Mouse (Mus musculus) liver, embryonic 14.5 days (tissue): ENCODE data around the gene Gm15557. TPM values are rescaled to one million over a fixed set of nuclear protein-coding genes. Genes with fewer than 3 reads are reported as not detected.

Experiments
- ATAC-seq: fragments of 200-750 bp; cut with Nextera tagmentation; 2 replicates; pipeline ENCODE4 v1.8.0; 2017; ENCODE audit warnings: moderate number of reproducible peaks, mild to moderate bottlenecking, moderate library complexity; ENCODE audit not compliant: insufficient read depth
- DNase-seq, 3 experiments: peaks; one replicate each; pipeline ENCODE4 v3.0.0-alpha.2; 2012 to 2013; ENCODE audit warnings: low read depth in 3 of 3, low spot score in 3 of 3
- H3K27ac ChIP-seq: fragments of 300-500 bp; sonication (generic); 2 replicates; pipeline ENCODE4 v1.5.1; 2014; ENCODE audit warnings: moderate library complexity, mild to moderate bottlenecking, control low read depth, inconsistent platforms
- H3K27me3 ChIP-seq: fragments of 300-500 bp; sonication (generic); 2 replicates; pipeline ENCODE4 v1.6.1; 2014; ENCODE audit warnings: mild to moderate bottlenecking, low read length, moderate library complexity; ENCODE audit not compliant: control insufficient read depth, insufficient read depth
- H3K36me3 ChIP-seq: fragments of 300-500 bp; sonication (generic); replicated peaks from 2 replicates; pipeline ENCODE4 v1.6.1; 2014; ENCODE audit warnings: low read depth; ENCODE audit not compliant: control insufficient read depth, insufficient read depth
- H3K4me1 ChIP-seq, 2 experiments: fragments of 200-500 bp in 1 of 2; fragments of 300-500 bp in 1 of 2; sonication (generic) in 1 of 2; replicated peaks; 2 replicates each; pipeline ENCODE4 v1.6.1; 2012 to 2014; ENCODE audit warnings: antibody characterized with exemption in 1 of 2, inconsistent platforms in 1 of 2, low read length in 1 of 2; ENCODE audit not compliant: control insufficient read depth in 2 of 2, insufficient read depth in 2 of 2
- H3K4me2 ChIP-seq: fragments of 300-500 bp; sonication (generic); 2 replicates; pipeline ENCODE4 v1.6.1; 2014; ENCODE audit warnings: low read depth, mild to moderate bottlenecking, control low read depth, moderate library complexity
- H3K4me3 ChIP-seq, 2 experiments: fragments of 200-500 bp in 1 of 2; fragments of 300-500 bp in 1 of 2; sonication (generic) in 1 of 2; 2 replicates each; pipeline ENCODE4 v1.5.1; 2012 to 2014; ENCODE audit warnings: low read depth in 2 of 2, low read length in 2 of 2, mild to moderate bottlenecking in 2 of 2, control low read depth in 1 of 2, inconsistent platforms in 1 of 2, moderate library complexity in 1 of 2; ENCODE audit not compliant: insufficient read depth in 1 of 2
- H3K9ac ChIP-seq: fragments of 300-500 bp; sonication (generic); replicated peaks from 2 replicates; pipeline ENCODE4 v1.6.1; 2014; ENCODE audit warnings: mild to moderate bottlenecking, control low read depth, moderate library complexity
- H3K9me3 ChIP-seq: fragments of 300-500 bp; sonication (generic); 2 replicates; pipeline ENCODE4 v1.6.1; 2016; ENCODE audit warnings: low read length, mixed read lengths; ENCODE audit not compliant: control insufficient read depth
- CTCF ChIP-seq: IDR thresholded peaks from 2 replicates; pipeline ENCODE4 v1.5.1; 2016; ENCODE audit warnings: antibody characterized with exemption, low read depth, control low read depth
- EP300 ChIP-seq: IDR thresholded peaks from 2 replicates; pipeline ENCODE4 v1.6.1; 2016; ENCODE audit warnings: antibody characterized with exemption, low read depth
- WGBS: fragments of 180-500 bp; shearing (Covaris S2); extraction: QIAGEN DNeasy Blood & Tissue Kit; methylation state at CpG from one replicate; pipeline ENCODE4 v1.1.7; 2014; ENCODE audit not compliant: insufficient replicate concordance; 5-methylcytosine and 5-hydroxymethylcytosine counted together
- polyA plus RNA-seq, 2 experiments: library from polyadenylated mRNA; depleted of rRNA in 1 of 2; stranded (reverse) in 1 of 2; unstranded in 1 of 2; fragments of >200 nt; fragmentation: Nextera tagmentation in 1 of 2; extraction: Ambion mirVana in 1 of 2; gene quantifications; 2 replicates each; pipeline versions ENCODE4 v1.2.1 to v1.2.3; 2012 to 2014

The Gm15557 gene
- polyA plus RNA-seq, 2 experiments = not detected

- no peaks in the 10 kb centered on the region for H3K9me3 ChIP-seq
- H3K27ac ChIP-seq = no peak overlapping the region
- H3K4me3 ChIP-seq = no peak overlapping the region
- H3K36me3 ChIP-seq = no peaks in the 10 kb centered on the region
- TF ChIP-seq EP300 = no peak
- WGBS = 58% methylated on average over 7 of the region's 7 CpGs
- H3K27me3 ChIP-seq = no peaks in the 10 kb centered on the region
- no peaks in the 10 kb centered on the region; a peak in 1 of 4 replicates for H3K4me1 ChIP-seq
- no peak overlapping the region for H3K4me2 ChIP-seq
- ATAC-seq (no peak), DNase-seq (no peak)
- no peak overlapping the region for H3K9ac ChIP-seq
Observed at GRCm38 (mm10) chr2:155939897-155940529, 515 bp upstream of the Gm15557 start.

GRCm38 (mm10) chr2:155941697-155942442 lies 1.3 kb downstream of the Gm15557 start:
- Histone ChIP-seq H3K36me3 (no peaks in the 10 kb centered on the region), H3K4me3 (no peak overlapping the region), H3K9ac (no peak overlapping the region), H3K4me1 (peaks cover 0 to 7% of the 10 kb centered on the region in 2 experiments; a peak in 3 of 4 replicates), H3K27me3 (no peaks in the 10 kb centered on the region), H3K4me2 (no peak overlapping the region), H3K27ac (no peak overlapping the region), H3K9me3 (no peaks in the 10 kb centered on the region)
- DNase-seq (no peak), ATAC-seq (no peak)
- WGBS = 82% methylated on average over 40 of the region's 40 CpGs
- TF ChIP-seq CTCF = no peak
- no peak for TF ChIP-seq EP300

- DNase-seq (no peak), ATAC-seq (no peak)
- TF ChIP-seq EP300 (no peak), CTCF (no peak)
- Histone ChIP-seq H3K9ac (no peak overlapping the region), H3K36me3 (no peaks in the 10 kb centered on the region), H3K9me3 (no peaks in the 10 kb centered on the region), H3K4me1 (peaks cover 7 to 19% of the 10 kb centered on the region in 2 experiments; a peak in 3 of 4 replicates), H3K4me2 (no peak overlapping the region), H3K27ac (no peak overlapping the region), H3K27me3 (no peaks in the 10 kb centered on the region), H3K4me3 (no peak overlapping the region)
- 12% methylated on average over 8 of the region's 8 CpGs for WGBS
Observed at GRCm38 (mm10) chr2:155943463-155943862, 2.9 kb downstream of the Gm15557 start.

GRCm38 (mm10) chr2:155944685-155945084 lies 4.2 kb downstream of the Gm15557 start:
- ATAC-seq (no peak), DNase-seq (no peak)
- no peaks in the 10 kb centered on the region for H3K36me3 ChIP-seq
- no peaks in the 10 kb centered on the region for H3K9me3 ChIP-seq
- H3K27me3 ChIP-seq = no peaks in the 10 kb centered on the region
- no peak overlapping the region for H3K27ac ChIP-seq
- 76% methylated on average over 4 of the region's 4 CpGs for WGBS
- no peak overlapping the region for H3K4me2 ChIP-seq
- TF ChIP-seq CTCF = no peak
- peaks cover 7 to 19% of the 10 kb centered on the region in 2 experiments; a peak in 3 of 4 replicates for H3K4me1 ChIP-seq
- no peak overlapping the region for H3K4me3 ChIP-seq
- H3K9ac ChIP-seq = no peak overlapping the region

- Histone ChIP-seq H3K4me3 (no peak within 1 kb of the TSS), H3K36me3 (no peaks in the 10 kb centered on the region), H3K4me1 (peaks cover 7 to 19% of the 10 kb centered on the region in 2 experiments; a peak in 3 of 4 replicates), H3K4me2 (no peak within 1 kb of the TSS), H3K27ac (no peak within 1 kb of the TSS), H3K9me3 (no peaks in the 10 kb centered on the region), H3K9ac (no peak within 1 kb of the TSS), H3K27me3 (no peaks in the 10 kb centered on the region)
- no peak for ATAC-seq
- TF ChIP-seq EP300 (no peak), CTCF (no peak)
- DNase-seq = no peak
- 74% methylated on average over 13 of the region's 13 CpGs for WGBS
Observed at GRCm38 (mm10) chr2:155945124-155945523, 4.6 kb downstream of the Gm15557 start, which contains the start of gene Gdf5. TSS of gene Gdf5 (minus strand) at chr2:155945367.
